Mouse (Mus musculus) cerebellum, adult 2 months (tissue): ENCODE results near the gene Rnf126. TPM values are rescaled to one million over a fixed set of nuclear protein-coding genes. Genes with fewer than 3 reads are reported as not detected.
A peak's percentile ranks its signal among the peaks of the same experiment; 100 is the strongest.

Experiments
- DNase-seq, 2 experiments: peaks; one replicate each; pipeline ENCODE4 v3.0.0; 2021
- H3K27ac ChIP-seq: fragments of 200-500 bp; 2 replicates; pipeline ENCODE4 v1.5.1; 2012; ENCODE audit warnings: low read length, control low read depth, inconsistent platforms; ENCODE audit not compliant: insufficient read depth
- H3K27me3 ChIP-seq: fragments of 200-500 bp; 2 replicates; pipeline ENCODE4 v1.6.1; 2012; ENCODE audit warnings: inconsistent platforms, mild to moderate bottlenecking, low read length, moderate library complexity; ENCODE audit not compliant: control insufficient read depth, insufficient read depth
- H3K4me1 ChIP-seq: fragments of 200-500 bp; 2 replicates; pipeline ENCODE4 v1.6.1; 2011; ENCODE audit warnings: low read length; ENCODE audit not compliant: control insufficient read depth, insufficient read depth
- H3K4me3 ChIP-seq: fragments of 200-500 bp; replicated peaks from 2 replicates; pipeline ENCODE3; 2011; ENCODE audit warnings: mild to moderate bottlenecking, low read depth, low read length, control low read depth; ENCODE audit not compliant: insufficient read depth
- CTCF ChIP-seq: fragments of 200-500 bp; IDR thresholded peaks from 2 replicates; pipeline ENCODE4 v1.5.1; 2011; ENCODE audit warnings: low read depth, mild to moderate bottlenecking, control low read depth, low read length, moderate library complexity, borderline replicate concordance; ENCODE audit not compliant: insufficient read depth
- POLR2A ChIP-seq: fragments of 200-500 bp; IDR thresholded peaks from 2 replicates; pipeline ENCODE4 v1.6.1; 2011; ENCODE audit warnings: low read length, control low read depth, borderline replicate concordance; ENCODE audit not compliant: insufficient read depth
- WGBS: fragments of 180-500 bp; shearing (Covaris S2); methylation state at CpG from one replicate; pipeline ENCODE4 v1.1.7; 2018; 5-methylcytosine and 5-hydroxymethylcytosine counted together
- polyA plus RNA-seq: library from polyadenylated mRNA; depleted of rRNA; stranded (reverse); fragments of >200 nt; gene quantifications from 2 replicates; pipeline ENCODE4 v1.2.3, GENCODE M21; 2012

The Rnf126 gene
- polyA plus RNA-seq, 1 experiment, result 126 TPM

GRCm38 (mm10) chr10:79788386-79789158 is 21.8 kb upstream of the Rnf126 start:
- TF ChIP-seq CTCF (peak; percentile 78), POLR2A (no peak)
- H3K27me3 ChIP-seq, result no peaks in the 10 kb centered on the region
- WGBS, result 29% methylated on average over 7 of the region's 7 CpGs
- DNase-seq, result peak; percentile 70 to 84
- peaks cover 10% of the 10 kb centered on the region for H3K4me1 ChIP-seq
- H3K27ac ChIP-seq, result no peak overlapping the region
- H3K4me3 ChIP-seq, result no peak overlapping the region

- H3K4me1 ChIP-seq, result peaks cover 10% of the 10 kb centered on the region
- H3K27ac ChIP-seq, result no peak overlapping the region
- no peaks in the 10 kb centered on the region for H3K27me3 ChIP-seq
- TF ChIP-seq CTCF (peak; percentile 51; the same call in 1 of the 2 replicates), POLR2A (no peak)
- H3K4me3 ChIP-seq, result no peak overlapping the region
- 25% methylated on average over 27 of the region's 27 CpGs for WGBS
- no peak for DNase-seq
Measured at GRCm38 (mm10) chr10:79783920-79784800, 17.4 kb upstream of the Rnf126 start.

- TF ChIP-seq CTCF, result no peak
- no peak for TF ChIP-seq POLR2A
- Histone ChIP-seq H3K27me3 (no peaks in the 10 kb centered on the region), H3K4me1 (peaks cover 10% of the 10 kb centered on the region), H3K4me3 (no peak overlapping the region), H3K27ac (no peak overlapping the region)
- 78% methylated on average over 7 of the region's 7 CpGs for WGBS
- no peak for DNase-seq
Measured at GRCm38 (mm10) chr10:79783050-79783449, 16.3 kb upstream of the Rnf126 start.

- WGBS, result 76% methylated on average over 5 of the region's 5 CpGs
- H3K27ac ChIP-seq, result no peak overlapping the region
- no peak overlapping the region for H3K4me3 ChIP-seq
- no peak for DNase-seq
- TF ChIP-seq CTCF (no peak), POLR2A (no peak)
- H3K4me1 ChIP-seq, result peaks cover 10% of the 10 kb centered on the region
- no peaks in the 10 kb centered on the region for H3K27me3 ChIP-seq
Measured at GRCm38 (mm10) chr10:79781956-79782355, 15.2 kb upstream of the Rnf126 start.

GRCm38 (mm10) chr10:79781139-79781538 is 14.4 kb upstream of the Rnf126 start:
- H3K27ac ChIP-seq, result no peak overlapping the region
- peak overlapping the region; percentile 72 for H3K4me3 ChIP-seq
- TF ChIP-seq POLR2A, result no peak
- TF ChIP-seq CTCF, result no peak
- no peak for DNase-seq
- H3K27me3 ChIP-seq, result no peaks in the 10 kb centered on the region
- 34% methylated on average over 21 of the region's 21 CpGs for WGBS
- H3K4me1 ChIP-seq, result peaks cover 10% of the 10 kb centered on the region

DNA sequence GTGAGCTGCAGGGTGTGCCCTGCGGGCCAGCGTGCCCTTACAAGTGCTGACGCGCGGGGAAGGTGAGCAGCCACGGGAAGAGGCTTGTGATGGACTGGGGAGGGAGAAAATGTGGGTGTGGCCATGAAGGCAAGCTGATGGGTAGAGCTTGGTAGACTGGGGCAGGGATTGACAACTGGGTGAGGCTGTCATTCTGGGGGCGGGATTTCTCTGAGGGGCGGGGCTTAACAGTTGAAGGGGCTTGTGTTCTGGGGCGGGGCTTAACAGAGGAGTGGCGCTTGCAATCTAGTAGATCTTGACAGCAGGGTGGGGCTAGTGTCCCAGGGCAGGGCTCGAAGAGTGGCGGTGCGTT is 13.9 kb upstream of the Rnf126 start:
- Histone ChIP-seq H3K4me3 (peak overlapping the region; percentile 72), H3K4me1 (peaks cover 10% of the 10 kb centered on the region), H3K27me3 (no peaks in the 10 kb centered on the region), H3K27ac (no peak overlapping the region)
- WGBS, result under 1% methylated on average over 13 of the region's 13 CpGs
- TF ChIP-seq CTCF, result no peak
- no peak for TF ChIP-seq POLR2A
- DNase-seq, result no peak

DNA sequence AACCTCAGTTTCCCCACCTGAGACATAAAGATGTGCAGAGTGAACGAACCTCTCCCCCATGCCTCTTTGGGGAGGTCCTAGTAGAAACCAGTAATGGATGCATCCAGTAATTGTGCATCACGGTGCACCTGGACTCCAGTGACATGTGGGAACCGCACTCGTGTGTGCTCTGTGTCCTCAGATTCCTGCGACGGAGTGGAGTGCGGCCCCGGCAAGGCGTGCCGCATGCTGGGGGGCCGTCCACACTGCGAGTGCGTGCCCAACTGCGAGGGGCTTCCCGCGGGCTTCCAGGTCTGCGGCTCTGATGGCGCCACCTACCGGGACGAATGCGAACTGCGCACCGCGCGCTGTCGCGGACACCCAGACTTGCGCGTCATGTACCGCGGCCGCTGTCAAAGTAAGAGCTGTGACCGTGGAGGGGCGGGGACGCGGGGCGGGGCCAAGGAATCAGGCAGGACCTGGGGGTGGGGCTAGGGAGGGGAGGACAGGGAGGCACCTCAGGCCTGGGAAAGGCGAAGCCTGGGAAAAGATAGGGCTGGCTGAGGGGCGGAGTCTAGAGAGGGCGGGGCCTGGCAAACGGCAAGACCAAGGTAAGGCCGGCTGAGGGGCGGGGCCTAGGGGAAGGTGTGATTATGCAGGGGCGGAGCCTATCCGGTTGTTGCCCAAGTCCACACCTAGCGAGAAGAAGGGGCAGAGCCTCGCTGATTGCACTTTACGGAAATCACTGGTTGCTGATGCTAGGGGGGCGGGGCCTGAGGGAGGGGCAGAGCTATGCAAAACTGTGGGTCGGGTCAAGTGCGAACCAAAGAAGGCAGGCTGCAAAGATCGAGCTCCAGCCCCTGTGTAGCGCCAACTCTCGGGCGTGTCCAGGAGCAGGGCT is 13.3 kb upstream of the Rnf126 start:
- 2% methylated on average over 55 of the region's 55 CpGs for WGBS
- no peak for TF ChIP-seq POLR2A
- TF ChIP-seq CTCF, result peak; percentile 79
- H3K4me1 ChIP-seq, result peaks cover 10% of the 10 kb centered on the region
- peak overlapping the region; percentile 72 for H3K4me3 ChIP-seq
- DNase-seq, result peak; percentile 97
- no peaks in the 10 kb centered on the region for H3K27me3 ChIP-seq
- H3K27ac ChIP-seq, result no peak overlapping the region
